Mouse (Mus musculus) erythroblast, embryonic 14.5 days (primary cell): ENCODE measurements around the gene Sec13. TPM values are rescaled to one million over a fixed set of nuclear protein-coding genes. Genes with fewer than 3 reads are reported as not detected.

Source experiments
- H3K27me3 ChIP-seq: 2 replicates; pipeline ENCODE4 v1.6.1; 2012; ENCODE audit warnings: inconsistent platforms; ENCODE audit not compliant: control insufficient read depth
- H3K36me3 ChIP-seq: 2 replicates; pipeline ENCODE4 v1.6.1; 2012; ENCODE audit warnings: mild to moderate bottlenecking, inconsistent platforms; ENCODE audit not compliant: control insufficient read depth
- H3K4me1 ChIP-seq: 2 replicates; pipeline ENCODE4 v1.6.1; 2012; ENCODE audit warnings: inconsistent platforms; ENCODE audit not compliant: control insufficient read depth
- H3K4me3 ChIP-seq: replicated peaks from 2 replicates; pipeline ENCODE3; 2012; ENCODE audit warnings: moderate library complexity, mild to moderate bottlenecking, inconsistent platforms
- H3K9me3 ChIP-seq: 2 replicates; pipeline ENCODE4 v1.6.1; 2012; ENCODE audit warnings: low read length, inconsistent platforms, mixed read lengths; ENCODE audit not compliant: control insufficient read depth
- GATA1 ChIP-seq: IDR thresholded peaks from 2 replicates; pipeline ENCODE4 v1.6.1; 2012; ENCODE audit warnings: low read length, inconsistent platforms, mixed read lengths
- TAL1 ChIP-seq: IDR thresholded peaks from 3 replicates; pipeline ENCODE4 v1.6.1; 2012; ENCODE audit warnings: low read length, inconsistent platforms, mixed read lengths
- polyA plus RNA-seq: library from polyadenylated mRNA; stranded (reverse); fragments of >175 nt; gene quantifications from 2 replicates; pipeline ENCODE4 v1.2.3, GENCODE M21; 2012

The Sec13 gene
- polyA plus RNA-seq, 1 experiment: 2.9 TPM

GRCm38 (mm10) chr6:113745117-113745516 is 4.6 kb upstream of the Sec13 start:
- no peaks in the 10 kb centered on the region for H3K36me3 ChIP-seq
- H3K27me3 ChIP-seq: peaks cover 43% of the 10 kb centered on the region
- H3K4me1 ChIP-seq: peaks cover 9% of the 10 kb centered on the region
- TF ChIP-seq GATA1 (no peak), TAL1 (no peak)
- H3K4me3 ChIP-seq: no peak overlapping the region
- H3K9me3 ChIP-seq: no peaks in the 10 kb centered on the region

DNA sequence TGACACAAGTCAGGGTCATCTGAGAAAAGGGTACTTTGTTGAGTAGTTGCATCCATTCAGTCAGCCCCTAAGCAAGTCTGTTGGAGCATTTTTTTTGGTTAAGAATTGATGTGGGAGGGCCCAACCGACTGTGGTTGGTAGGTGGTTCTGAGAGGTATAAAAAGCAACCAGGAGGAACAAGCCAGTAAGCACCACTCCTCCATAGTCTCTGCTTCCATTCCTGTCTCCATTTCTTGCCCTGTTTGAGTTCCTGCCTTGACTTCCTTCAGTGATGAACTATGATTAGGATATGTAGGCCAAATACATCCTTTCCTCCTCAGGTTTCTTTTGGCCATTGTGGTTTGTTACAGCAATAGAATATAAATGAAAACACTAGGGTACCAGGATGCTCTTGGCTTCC is 2.6 kb upstream of the Sec13 start:
- no peak overlapping the region for H3K4me3 ChIP-seq
- H3K9me3 ChIP-seq: no peaks in the 10 kb centered on the region
- TF ChIP-seq TAL1 (no peak), GATA1 (no peak)
- H3K36me3 ChIP-seq: peaks cover 7% of the 10 kb centered on the region
- peaks cover 28% of the 10 kb centered on the region for H3K4me1 ChIP-seq
- peaks cover 23% of the 10 kb centered on the region for H3K27me3 ChIP-seq

DNA sequence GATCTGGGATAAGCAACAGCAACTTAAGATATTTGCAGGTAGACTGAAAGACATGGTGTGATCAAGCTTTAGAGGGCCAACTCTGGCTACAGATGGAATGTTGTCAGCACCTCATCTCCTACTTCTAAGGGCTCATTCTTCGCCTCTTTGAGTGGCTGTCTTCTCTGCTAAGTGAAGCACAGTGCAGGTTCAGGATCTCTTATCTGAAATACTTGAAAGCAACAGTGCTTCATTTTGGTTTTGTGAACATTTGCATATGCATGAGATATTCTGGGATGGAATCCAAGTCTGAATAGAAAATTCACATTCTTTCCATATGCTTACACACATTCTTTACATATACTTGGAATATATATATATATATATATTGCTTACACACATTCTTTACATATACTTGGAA is 1.8 kb upstream of the Sec13 start:
- TF ChIP-seq TAL1: no peak
- no peak for TF ChIP-seq GATA1
- H3K9me3 ChIP-seq: no peaks in the 10 kb centered on the region
- H3K4me1 ChIP-seq: peaks cover 32% of the 10 kb centered on the region
- peaks cover 15% of the 10 kb centered on the region for H3K36me3 ChIP-seq
- H3K4me3 ChIP-seq: no peak overlapping the region
- peaks cover 15% of the 10 kb centered on the region for H3K27me3 ChIP-seq

- H3K4me1 ChIP-seq: peaks cover 33% of the 10 kb centered on the region
- H3K9me3 ChIP-seq: no peaks in the 10 kb centered on the region
- no peak overlapping the region for H3K4me3 ChIP-seq
- H3K27me3 ChIP-seq: peaks cover 9% of the 10 kb centered on the region
- peaks cover 23% of the 10 kb centered on the region for H3K36me3 ChIP-seq
- TF ChIP-seq TAL1: no peak
- no peak for TF ChIP-seq GATA1
Measured at GRCm38 (mm10) chr6:113741425-113741824, 882 bp upstream of the Sec13 start.

GRCm38 (mm10) chr6:113737318-113738046 is 3.1 kb downstream of the Sec13 start:
- TF ChIP-seq TAL1 (no peak), GATA1 (no peak)
- no peaks in the 10 kb centered on the region for H3K27me3 ChIP-seq
- no peaks in the 10 kb centered on the region for H3K9me3 ChIP-seq
- no peak overlapping the region for H3K4me3 ChIP-seq
- H3K4me1 ChIP-seq: peaks cover 32% of the 10 kb centered on the region
- peaks cover 63% of the 10 kb centered on the region for H3K36me3 ChIP-seq

GRCm38 (mm10) chr6:113731296-113731695 is 9.2 kb downstream of the Sec13 start:
- Histone ChIP-seq H3K9me3 (no peaks in the 10 kb centered on the region), H3K36me3 (peaks cover 100% of the 10 kb centered on the region), H3K4me1 (no peaks in the 10 kb centered on the region), H3K27me3 (no peaks in the 10 kb centered on the region), H3K4me3 (no peak overlapping the region)
- TF ChIP-seq TAL1 (no peak), GATA1 (no peak)

GRCm38 (mm10) chr6:113728181-113728580 is 12.4 kb downstream of the Sec13 start:
- Histone ChIP-seq H3K4me3 (no peak overlapping the region), H3K27me3 (no peaks in the 10 kb centered on the region), H3K9me3 (no peaks in the 10 kb centered on the region), H3K4me1 (no peaks in the 10 kb centered on the region), H3K36me3 (peaks cover 99% of the 10 kb centered on the region)
- TF ChIP-seq GATA1 (no peak), TAL1 (no peak)

DNA sequence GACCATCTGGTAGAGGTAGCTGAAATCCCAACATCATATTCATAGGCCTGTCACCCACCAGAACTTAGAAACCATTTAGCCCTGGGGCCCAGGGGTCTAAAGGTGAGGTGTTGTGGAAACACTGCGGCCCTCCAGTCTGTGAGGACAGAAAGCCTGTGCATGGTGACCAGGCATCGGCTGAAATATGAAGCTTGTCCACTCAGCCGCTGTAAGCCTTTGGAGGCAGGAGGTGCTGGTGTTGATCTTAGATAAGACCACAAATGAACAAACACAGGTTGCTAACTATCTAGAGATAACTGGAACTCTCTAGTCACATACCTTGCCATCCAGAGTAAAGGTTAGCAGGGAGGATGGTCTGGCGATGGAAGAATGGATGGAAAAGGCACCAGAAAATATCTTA is 19.5 kb downstream of the Sec13 start:
- H3K4me1 ChIP-seq: no peaks in the 10 kb centered on the region
- H3K27me3 ChIP-seq: no peaks in the 10 kb centered on the region
- H3K4me3 ChIP-seq: no peak overlapping the region
- TF ChIP-seq TAL1 (no peak), GATA1 (no peak)
- no peaks in the 10 kb centered on the region for H3K9me3 ChIP-seq
- H3K36me3 ChIP-seq: peaks cover 99% of the 10 kb centered on the region

DNA sequence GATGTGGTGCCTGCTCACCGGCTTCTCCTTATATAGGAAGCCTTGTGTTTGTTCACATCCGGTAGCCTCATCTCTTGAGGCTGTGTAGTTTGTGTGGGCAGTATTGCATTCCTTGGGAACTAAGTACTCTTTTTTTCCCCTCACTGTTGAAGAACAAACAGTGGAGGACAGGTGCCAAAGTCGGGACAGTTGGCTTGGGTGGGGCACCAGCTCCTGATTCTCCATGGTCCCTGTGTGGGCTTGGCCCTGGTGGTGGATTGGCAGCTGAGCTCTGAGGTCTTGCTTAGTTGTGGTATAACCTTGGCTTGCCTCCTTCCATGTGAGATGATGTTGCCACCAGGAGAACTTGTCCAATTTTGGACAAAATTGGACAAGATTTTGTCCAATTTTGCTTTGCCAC is 20.7 kb downstream of the Sec13 start, which contains the start of gene Ghrl:
Gene Ghrl (minus strand): TSS at position 3 of the 400 bp plus-strand sequence.
- Histone ChIP-seq H3K36me3 (peaks cover 99% of the 10 kb centered on the region), H3K4me3 (no peak within 1 kb of the TSS), H3K9me3 (no peaks in the 10 kb centered on the region), H3K4me1 (no peaks in the 10 kb centered on the region), H3K27me3 (no peaks in the 10 kb centered on the region)
- TF ChIP-seq GATA1: no peak
- TF ChIP-seq TAL1: no peak
